Mouse (Mus musculus) midbrain, postnatal 0 days (tissue): ENCODE results near the gene Fam198b. TPM values are rescaled to one million over a fixed set of nuclear protein-coding genes. Genes with fewer than 3 reads are reported as not detected.
A peak's percentile ranks its signal among the peaks of the same experiment; 100 is the strongest.

Experiments used
- ATAC-seq: fragments of 200-750 bp; cut with Nextera tagmentation; 2 replicates; pipeline ENCODE4 v1.8.0; 2017; ENCODE audit warnings: moderate number of reproducible peaks, mild to moderate bottlenecking, moderate TSS enrichment, moderate library complexity; ENCODE audit not compliant: low FRiP score
- DNase-seq: peaks from one replicate; pipeline ENCODE4 v3.0.0-alpha.2; 2015; ENCODE audit warnings: low spot score
- H3K27ac ChIP-seq: fragments of 300-500 bp; sonication (generic); 2 replicates; pipeline ENCODE4 v1.5.1; 2014; ENCODE audit warnings: low read depth, mild to moderate bottlenecking, low read length, mixed read lengths
- H3K27me3 ChIP-seq: fragments of 300-500 bp; sonication (generic); 2 replicates; pipeline ENCODE4 v1.6.1; 2014; ENCODE audit warnings: low read length, control low read depth, mixed read lengths; ENCODE audit not compliant: insufficient read depth
- H3K36me3 ChIP-seq: fragments of 300-500 bp; sonication (generic); 2 replicates; pipeline ENCODE4 v1.6.1; 2014; ENCODE audit warnings: low read length, control low read depth, mixed read lengths; ENCODE audit not compliant: insufficient read depth
- H3K4me1 ChIP-seq: fragments of 300-500 bp; sonication (generic); 2 replicates; pipeline ENCODE4 v1.6.1; 2014; ENCODE audit warnings: mild to moderate bottlenecking, control low read depth, antibody characterized with exemption, low read length, mixed read lengths; ENCODE audit not compliant: insufficient read depth
- H3K4me2 ChIP-seq: fragments of 300-500 bp; sonication (generic); 2 replicates; pipeline ENCODE4 v1.6.1; 2014; ENCODE audit warnings: low read depth, mild to moderate bottlenecking, low read length, mixed read lengths; ENCODE audit not compliant: poor library complexity, severe bottlenecking
- H3K4me3 ChIP-seq: fragments of 300-500 bp; sonication (generic); 2 replicates; pipeline ENCODE4 v1.5.1; 2014; ENCODE audit warnings: low read depth, mild to moderate bottlenecking, low read length, moderate library complexity
- H3K9ac ChIP-seq: fragments of 300-500 bp; sonication (generic); replicated peaks from 2 replicates; pipeline ENCODE4 v1.6.1; 2014; ENCODE audit warnings: mild to moderate bottlenecking, low read length, moderate library complexity, mixed read lengths; ENCODE audit not compliant: poor library complexity, severe bottlenecking
- H3K9me3 ChIP-seq: fragments of 300-500 bp; sonication (generic); 2 replicates; pipeline ENCODE4 v1.6.1; 2016; ENCODE audit warnings: low read length, control low read depth
- CTCF ChIP-seq: IDR thresholded peaks from 2 replicates; pipeline ENCODE4 v1.5.1; 2016; ENCODE audit warnings: antibody characterized with exemption, mild to moderate bottlenecking
- WGBS: fragments of 180-500 bp; shearing (Covaris S2); extraction: QIAGEN DNeasy Blood & Tissue Kit; methylation state at CpG from one replicate; pipeline ENCODE4 v1.1.7; 2014; 5-methylcytosine and 5-hydroxymethylcytosine counted together
- polyA plus RNA-seq: library from polyadenylated mRNA; unstranded; fragments of >200 nt; fragmentation: Nextera tagmentation; extraction: Ambion mirVana; gene quantifications from 2 replicates; pipeline ENCODE4 v1.2.1, GENCODE M21; 2015
- total RNA-seq: library from RNA; depleted of rRNA; stranded (reverse); fragments of >200 nt; gene quantifications from 2 replicates; pipeline ENCODE4 v1.2.3, GENCODE M21; 2014; rRNA removed

Gene Fam198b
- total RNA-seq (0.94 and 1.3 TPM in 2 replicates), polyA plus RNA-seq (0.65 and 1.3 TPM in 2 replicates)

DNA sequence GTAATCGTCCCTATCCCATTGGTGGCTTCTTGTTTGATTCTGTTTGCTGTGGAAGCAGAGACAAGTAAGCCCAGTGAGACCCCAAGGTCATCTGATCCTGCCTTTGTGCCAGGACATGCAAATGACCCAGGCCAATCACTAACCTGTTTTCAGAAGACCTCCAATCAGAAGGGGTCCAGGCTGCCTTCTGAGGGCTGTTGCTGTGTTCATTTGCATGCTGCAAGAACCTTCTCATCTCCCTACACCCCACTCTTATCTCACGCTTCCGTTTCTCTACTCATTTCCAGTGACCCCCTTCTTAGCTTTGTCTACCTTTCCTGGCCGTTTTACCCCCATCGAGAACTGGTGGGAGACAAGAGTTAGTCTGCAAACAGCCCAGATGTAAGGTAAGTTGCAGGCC lies at the start of gene Fam198b:
Gene Fam198b (plus strand): TSS at position 229 of the 400 bp plus-strand sequence.
- no peak for DNase-seq
- H3K4me2 ChIP-seq, result peak within 1 kb of the TSS; percentile 22; the same call in 1 of the 2 replicates
- H3K9me3 ChIP-seq, result no peaks in the 10 kb centered on the region
- no peak for ATAC-seq
- no peak within 1 kb of the TSS for H3K4me3 ChIP-seq
- H3K27me3 ChIP-seq, result no peaks in the 10 kb centered on the region
- no peaks in the 10 kb centered on the region; the same call in 1 of the 2 replicates for H3K4me1 ChIP-seq
- H3K9ac ChIP-seq, result no peak within 1 kb of the TSS
- H3K36me3 ChIP-seq, result no peaks in the 10 kb centered on the region
- H3K27ac ChIP-seq, result no peak within 1 kb of the TSS
- WGBS, result 63% methylated on average over 5 of the region's 5 CpGs
- TF ChIP-seq CTCF, result no peak

DNA sequence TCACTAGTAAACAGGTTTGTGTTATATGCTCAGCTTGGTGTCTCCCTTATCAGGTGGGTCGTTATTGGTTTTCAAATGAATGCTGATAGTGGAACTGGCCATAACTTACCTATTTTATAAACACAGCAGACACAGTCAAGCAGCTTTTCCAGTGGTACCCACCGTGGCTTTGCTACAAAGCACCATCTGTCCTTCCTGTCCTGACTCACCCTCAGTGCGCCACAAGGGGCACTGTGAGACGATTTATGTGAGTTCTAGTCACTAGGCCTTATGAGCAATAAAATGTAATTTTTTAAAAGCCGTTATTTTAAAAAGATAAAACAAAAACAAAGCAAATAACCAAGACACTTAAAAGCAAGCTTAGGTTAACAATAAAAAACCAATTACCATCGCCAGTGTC lies 45.6 kb upstream of the Fam198b start:
- ATAC-seq, result no peak
- Histone ChIP-seq H3K36me3 (no peaks in the 10 kb centered on the region), H3K27me3 (no peaks in the 10 kb centered on the region), H3K9me3 (no peaks in the 10 kb centered on the region), H3K9ac (no peak overlapping the region), H3K4me1 (peaks cover 2% of the 10 kb centered on the region; the same call in 1 of the 2 replicates), H3K4me3 (no peak overlapping the region), H3K4me2 (no peak overlapping the region), H3K27ac (no peak overlapping the region)
- DNase-seq, result peak; percentile 51
- WGBS, result 50% methylated on average over 6 of the region's 6 CpGs
- TF ChIP-seq CTCF, result peak; percentile 65

DNA sequence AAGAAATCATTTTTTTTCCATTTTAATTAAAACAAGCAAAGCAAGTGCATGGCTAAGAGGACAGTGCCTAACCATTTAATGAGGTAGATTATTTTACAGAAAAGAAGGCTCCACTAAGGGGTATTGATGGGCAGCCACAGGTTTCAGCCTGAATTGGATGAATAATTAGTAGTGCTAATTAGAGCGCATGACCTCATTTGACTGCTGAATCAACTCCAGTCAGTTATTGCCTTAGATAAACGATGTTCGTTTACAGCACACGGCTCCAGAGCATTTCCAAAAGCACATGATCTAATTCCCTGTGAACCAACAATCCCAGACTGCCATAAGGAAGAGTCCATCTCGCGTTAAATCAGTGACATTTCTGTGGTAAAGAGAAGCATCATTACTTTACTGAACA lies 42.9 kb upstream of the Fam198b start:
- H3K4me1 ChIP-seq, result peaks cover 2% of the 10 kb centered on the region; the same call in 1 of the 2 replicates
- no peak overlapping the region for H3K27ac ChIP-seq
- no peak for DNase-seq
- H3K9me3 ChIP-seq, result no peaks in the 10 kb centered on the region
- TF ChIP-seq CTCF, result no peak
- 73% methylated on average over 6 of the region's 6 CpGs for WGBS
- H3K36me3 ChIP-seq, result no peaks in the 10 kb centered on the region
- no peaks in the 10 kb centered on the region for H3K27me3 ChIP-seq
- 0 out of 2 replicates have a peak overlapping the region, but pooled peaks have one; percentile 41 for H3K4me3 ChIP-seq
- peak overlapping the region; percentile 84 for H3K4me2 ChIP-seq
- ATAC-seq, result no peak
- no peak overlapping the region for H3K9ac ChIP-seq

DNA sequence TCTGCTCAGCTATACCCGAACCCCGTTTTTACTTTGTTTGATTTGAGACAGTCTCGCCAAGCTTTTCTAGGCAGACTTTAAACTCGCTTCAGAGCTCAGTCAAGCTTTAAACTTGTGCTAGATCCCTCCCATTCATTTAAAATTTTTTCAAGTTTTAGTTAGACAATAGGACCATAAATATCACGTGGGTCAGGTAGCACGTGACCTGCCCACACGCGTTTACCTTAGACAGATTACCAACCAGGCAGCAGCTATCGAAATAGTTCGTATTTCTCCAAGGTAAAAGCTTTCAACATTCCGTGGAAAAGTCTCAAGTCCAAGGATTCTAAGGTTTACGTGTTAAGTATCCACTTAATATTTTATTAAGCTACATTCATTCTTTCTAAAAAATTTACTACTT lies 42.2 kb upstream of the Fam198b start:
- no peaks in the 10 kb centered on the region for H3K27me3 ChIP-seq
- H3K4me2 ChIP-seq, result peak overlapping the region; percentile 84
- peak overlapping the region; percentile 41 for H3K4me3 ChIP-seq
- DNase-seq (peak; percentile 64), ATAC-seq (peak; percentile 68; the same call in 1 of the 2 replicates)
- TF ChIP-seq CTCF, result no peak
- peaks cover 2% of the 10 kb centered on the region; the same call in 1 of the 2 replicates for H3K4me1 ChIP-seq
- no peak overlapping the region for H3K27ac ChIP-seq
- no peaks in the 10 kb centered on the region for H3K9me3 ChIP-seq
- H3K36me3 ChIP-seq, result no peaks in the 10 kb centered on the region
- 8% methylated on average over 12 of the region's 12 CpGs for WGBS
- 0 out of 2 replicates have a peak overlapping the region, but pooled peaks have one; percentile 29 for H3K9ac ChIP-seq

DNA sequence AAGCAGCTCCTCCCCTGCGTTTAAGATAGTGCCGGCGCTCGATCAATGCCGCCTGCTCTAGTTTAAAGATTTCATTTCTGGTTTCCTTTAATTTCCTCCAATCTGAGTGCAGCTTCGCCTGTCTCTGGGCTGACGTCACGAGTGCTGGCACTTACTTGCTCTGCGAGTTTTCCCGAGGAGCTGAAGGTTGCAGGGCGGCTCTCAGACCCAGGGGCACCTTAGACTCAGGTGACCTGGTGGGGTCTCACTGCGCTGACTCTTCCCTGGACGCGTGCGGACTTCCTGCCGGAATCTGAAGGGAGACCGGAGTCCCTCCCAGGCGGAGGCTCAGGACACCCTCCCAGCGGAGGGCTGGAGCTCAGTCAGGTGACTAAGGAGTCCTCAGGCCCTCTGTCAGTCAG lies 41.7 kb upstream of the Fam198b start:
- DNase-seq (peak; percentile 68), ATAC-seq (peak; percentile 83)
- WGBS, result 2% methylated on average over 19 of the region's 19 CpGs
- Histone ChIP-seq H3K4me1 (peaks cover 2% of the 10 kb centered on the region; the same call in 1 of the 2 replicates), H3K27me3 (no peaks in the 10 kb centered on the region), H3K9me3 (no peaks in the 10 kb centered on the region), H3K4me3 (peak overlapping the region; percentile 41), H3K4me2 (peak overlapping the region; percentile 84), H3K36me3 (no peaks in the 10 kb centered on the region), H3K27ac (no peak overlapping the region), H3K9ac (0 out of 2 replicates have a peak overlapping the region, but pooled peaks have one; percentile 29)
- no peak for TF ChIP-seq CTCF

DNA sequence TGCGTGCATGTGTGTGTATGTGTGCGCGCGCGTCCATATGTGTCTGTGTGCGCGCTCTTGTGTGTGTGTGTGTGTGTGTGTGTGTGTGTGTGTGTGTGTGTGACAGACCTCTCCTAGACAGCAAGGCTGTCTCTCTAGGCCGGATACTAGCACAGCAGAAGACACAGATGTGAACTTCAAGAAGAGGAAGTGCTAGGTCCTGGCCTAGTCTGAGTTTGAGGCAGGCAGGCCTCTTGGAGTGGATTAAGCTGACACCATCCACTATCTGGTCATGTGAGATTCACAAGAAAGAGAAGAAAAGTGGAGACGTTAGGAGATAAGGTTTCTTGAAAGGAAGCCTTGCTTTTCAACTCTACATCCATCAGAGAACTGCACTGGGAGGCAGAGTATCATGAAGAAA lies 40.3 kb upstream of the Fam198b start:
- ATAC-seq, result no peak; the same call in 1 of the 2 replicates
- no peak for TF ChIP-seq CTCF
- Histone ChIP-seq H3K27ac (no peak overlapping the region), H3K27me3 (no peaks in the 10 kb centered on the region), H3K9me3 (no peaks in the 10 kb centered on the region), H3K36me3 (no peaks in the 10 kb centered on the region), H3K4me2 (no peak overlapping the region), H3K4me3 (no peak overlapping the region), H3K4me1 (peaks cover 2% of the 10 kb centered on the region; the same call in 1 of the 2 replicates), H3K9ac (no peak overlapping the region)
- WGBS, result 88% methylated on average over 9 of the region's 9 CpGs
- no peak for DNase-seq
